Mouse (Mus musculus) activated CD4-positive, CD25-positive, alpha-beta regulatory T cell (primary cell): ENCODE measurements around the gene Serp1. TPM values are rescaled to one million over a fixed set of nuclear protein-coding genes. Genes with fewer than 3 reads are reported as not detected.

ENCODE experiments used
- polyA plus RNA-seq, 2 experiments: library from polyadenylated mRNA; unstranded; fragments of 100-300 nt; shearing (Covaris generic); gene quantifications; one replicate each; pipeline ENCODE4 v1.2.1; 2017

Gene Serp1
- 100 to 1,000 TPM; 134 to 150 TPM for polyA plus RNA-seq

DNA sequence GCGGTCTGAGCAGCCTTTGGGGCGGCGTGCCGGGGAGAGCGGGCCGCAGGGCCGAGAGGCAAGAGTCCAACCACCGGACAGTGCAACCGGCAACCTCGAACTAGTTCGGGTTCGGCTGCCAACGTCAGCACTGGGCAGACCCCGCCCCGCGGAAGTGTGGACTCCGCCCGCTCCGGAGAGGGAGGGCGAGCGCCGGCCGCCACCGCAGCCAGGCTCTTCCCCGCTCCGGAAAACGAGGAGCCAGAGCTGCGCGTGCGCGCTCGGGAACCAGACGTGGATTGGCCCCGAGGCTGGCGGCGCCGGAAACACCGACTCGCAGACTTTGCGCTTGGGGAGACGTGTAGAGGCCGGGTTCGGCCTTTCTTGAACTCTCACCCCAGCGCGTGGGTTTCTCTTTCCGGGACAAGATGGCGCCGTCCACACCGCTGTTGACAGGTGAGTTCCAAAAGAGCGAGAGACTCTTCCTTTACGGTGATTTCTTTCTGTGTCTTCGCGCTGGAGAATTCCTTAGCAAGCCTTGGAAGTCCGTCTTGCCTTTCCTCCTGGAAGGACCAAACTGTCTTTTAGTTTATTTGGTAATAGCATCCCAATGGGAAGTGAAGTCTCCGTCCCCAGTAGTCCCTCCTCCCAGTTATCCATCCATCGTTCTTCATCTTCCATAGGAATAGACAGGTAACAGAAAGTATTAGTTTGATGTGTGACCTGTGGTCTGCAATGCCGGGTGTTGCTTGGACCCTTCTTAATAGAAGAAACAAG lies at the start of gene Serp1, which contains the start of gene Eif2a:
Gene Serp1, minus strand, starts transcription at position 241 of the 756 bp plus-strand sequence.
Gene Eif2a, plus strand, starts transcription at position 170 of the 756 bp plus-strand sequence.

Other genes starting within 250 kb of the Serp1 start
- gene Tsc22d2, start 111.2 kb downstream of the Serp1 start, polyA plus RNA-seq = 10 to 100 TPM; 13.5 to 26.4 TPM
- gene Eif2a, start 71 bp downstream of the Serp1 start, polyA plus RNA-seq = 10 to 100 TPM; 29.5 to 40.4 TPM
- 10 to 100 TPM; 30.5 to 53.4 TPM for gene Selenot, start 50.7 kb upstream of the Serp1 start, polyA plus RNA-seq
- gene Erich6, start 111.3 kb upstream of the Serp1 start, polyA plus RNA-seq = under 1 TPM in 1 of 2 experiments, not detected in 1; 0.12 TPM
- 10 to 100 TPM; 12.6 to 13.3 TPM for gene Siah2, start 166.5 kb upstream of the Serp1 start, polyA plus RNA-seq